Mouse (Mus musculus): ENCODE measurements at regions not wholly inside any gene's neighbourhood (a gene's known extent, or its start where the extent isn't known, plus 50 kb on each side); places are given as distances from the start of the nearest gene placed in this dataset.
"Not testable (repeated sequence)": the region's sequence is repeated elsewhere in the genome, so short reads cannot be mapped to it uniquely, and the experiment has no call there.

DNA sequence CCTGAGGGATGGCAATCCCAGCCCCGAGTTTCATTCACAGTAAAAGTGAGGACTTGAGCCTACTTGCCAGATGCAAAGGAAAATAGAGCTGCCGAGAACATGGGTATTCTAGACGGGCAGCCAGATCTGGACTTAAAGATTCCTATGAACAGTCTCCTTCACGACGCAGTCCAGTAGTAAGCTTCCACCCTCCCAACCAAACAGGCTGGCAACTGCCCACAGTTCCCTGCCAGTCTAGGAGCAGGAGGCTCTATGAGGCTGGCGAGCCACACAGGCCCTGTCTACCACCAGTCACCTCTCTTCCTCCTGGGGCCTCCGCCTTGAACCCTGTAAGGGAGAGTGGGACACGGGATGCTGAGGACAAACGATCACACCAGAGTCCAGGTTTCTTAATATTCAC lies 153.5 kb upstream of the Snrpn start:
- DNase-seq = no peak

DNA sequence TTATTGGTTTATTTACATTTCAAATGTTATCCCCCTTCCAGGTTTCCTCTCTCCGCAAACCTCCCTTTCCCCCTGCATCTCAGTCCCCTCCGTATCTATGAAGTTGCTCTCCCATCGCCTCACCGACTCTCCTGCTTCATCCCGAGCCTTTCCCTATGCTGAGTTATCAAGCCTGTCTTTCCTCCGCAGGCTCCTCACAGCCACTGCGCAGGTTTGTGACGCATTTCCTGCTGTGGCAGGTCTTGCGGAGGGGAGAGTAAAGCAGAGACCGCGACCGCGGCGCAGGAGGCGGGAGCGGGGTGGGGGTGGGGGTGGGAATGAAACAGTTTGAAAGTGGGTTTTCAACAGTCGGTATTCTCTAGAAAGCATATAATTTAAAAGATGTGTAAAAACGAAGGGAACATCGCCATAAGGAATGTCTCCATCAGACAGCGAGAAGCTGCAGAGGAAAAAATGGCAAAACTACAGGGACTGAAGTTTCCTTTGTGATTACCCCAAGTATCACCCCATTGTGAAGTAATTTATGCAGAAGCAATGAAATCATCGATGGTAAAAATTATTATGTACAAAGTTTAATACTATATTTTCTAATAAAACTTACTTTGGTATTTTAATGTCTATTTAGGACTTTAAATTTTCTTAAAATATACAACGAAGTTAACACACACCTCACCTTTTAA lies 104.3 kb upstream of the Snrpn start:
- peak; percentile 3 for DNase-seq

DNA sequence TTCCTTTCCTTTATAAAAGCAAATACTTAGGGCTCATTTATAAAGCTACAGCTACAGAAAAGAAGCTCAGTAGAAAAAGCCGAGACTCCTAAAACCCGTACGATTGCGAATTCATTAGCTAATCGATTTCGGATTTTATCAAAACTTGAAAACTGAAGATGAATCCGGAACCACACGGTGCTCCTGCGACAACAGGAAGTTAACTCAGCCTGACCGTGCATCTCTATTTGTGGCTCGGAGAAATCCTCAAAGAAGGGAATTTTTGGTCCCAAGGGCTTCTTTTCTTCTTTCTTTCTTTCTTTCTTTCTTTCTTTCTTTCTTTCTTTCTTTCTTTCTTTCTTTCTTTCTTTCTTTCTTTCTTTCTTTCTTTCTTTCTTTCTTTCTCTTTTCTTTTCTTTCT lies 103.7 kb upstream of the Snrpn start:
- peak; percentile 23 for DNase-seq

DNA sequence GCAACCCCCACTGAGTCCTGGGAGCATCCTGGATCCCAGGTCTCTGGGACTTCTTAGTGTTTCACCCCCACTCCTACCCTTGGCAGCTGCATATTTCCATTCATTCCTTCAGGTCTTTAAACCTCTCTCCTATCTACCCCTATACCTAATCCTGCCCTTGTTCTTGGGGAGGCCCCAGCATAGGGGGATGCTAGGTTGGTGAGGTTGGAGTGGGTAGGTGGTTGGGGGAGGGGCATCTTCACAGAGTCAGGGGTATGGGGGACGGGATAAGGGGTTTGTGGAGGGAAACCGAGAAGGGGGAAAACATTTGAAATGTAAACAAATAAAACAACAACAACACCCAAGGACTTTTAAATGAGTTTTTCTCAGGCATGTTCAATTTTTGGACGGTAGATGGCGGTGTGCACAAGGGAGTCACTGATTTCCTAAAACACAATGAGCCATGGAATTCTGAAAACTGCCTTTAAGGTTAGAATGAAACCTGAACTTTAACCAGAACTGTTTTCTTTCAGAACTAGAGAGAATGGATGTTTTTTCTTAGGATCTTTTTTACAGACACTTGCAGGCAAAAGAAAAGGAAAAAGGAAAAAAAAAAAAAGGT lies 98.7 kb upstream of the Snrpn start:
- DNase-seq = peak; percentile 13

GRCm38 (mm10) chr7:60216358-60217273 lies 76.6 kb upstream of the Snrpn start:
- DNase-seq = not testable (repeated sequence)
